Mouse (Mus musculus): Measurements from ENCODE around the gene Apof. TPM values are rescaled to one million over a fixed set of nuclear protein-coding genes. Genes with fewer than 3 reads are reported as not detected.
"Not testable (repeated sequence)": the region's sequence is repeated elsewhere in the genome, so short reads cannot be mapped to it uniquely, and the experiment has no call there.

Apof gene
- polyA plus RNA-seq, 1 experiment = not detected

DNA sequence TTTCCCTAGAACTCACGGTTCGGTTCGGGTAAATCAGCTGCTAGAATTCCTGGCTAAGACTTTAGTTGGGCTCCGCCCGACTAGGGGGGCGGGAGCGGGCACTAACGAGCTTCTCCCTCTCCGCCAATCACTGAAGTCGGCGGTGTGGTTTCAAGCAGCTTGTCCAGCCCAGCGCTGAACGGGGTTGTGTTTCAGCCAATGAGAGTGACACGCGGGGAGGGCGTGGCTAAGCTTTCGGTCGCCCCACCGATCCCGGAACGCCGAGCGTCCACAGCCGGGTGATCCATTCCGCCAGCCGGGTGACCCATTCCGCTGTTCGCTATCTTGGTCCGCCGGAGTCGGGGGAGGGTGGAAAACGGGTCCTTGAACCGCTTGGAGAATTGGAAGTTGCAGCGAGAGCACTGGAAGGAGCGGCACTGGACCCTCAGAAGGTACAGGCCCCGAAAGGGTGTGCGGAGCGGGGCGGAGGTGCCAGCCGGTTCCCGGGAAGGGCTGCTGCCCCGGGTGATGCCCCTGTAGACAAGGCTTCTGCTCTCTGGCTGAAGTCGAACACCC, 1.9 kb downstream of the Apof start, which contains the start of gene Stat2:
Gene Stat2 (plus strand): TSS at position 273 of the 555 bp plus-strand sequence.
- H3K4me3 ChIP-seq (ENCODE audit: insufficient read depth, low read length) = peak within 1 kb of the TSS; percentile 84
- H3K27ac ChIP-seq (ENCODE audit: insufficient read depth, low read length) = peak within 1 kb of the TSS; percentile 54
- TF ChIP-seq POLR2A (IDR thresholded peaks at IDR 0.05; ENCODE audit: low read depth, low read length) (peak; percentile 94), CTCF (IDR thresholded peaks at IDR 0.05; ENCODE audit: borderline replicate concordance, insufficient read depth, low read length) (no peak)
- H3K4me1 ChIP-seq (ENCODE audit: control insufficient read depth, insufficient read depth, low read length) = no peaks in the 10 kb centered on the region

DNA sequence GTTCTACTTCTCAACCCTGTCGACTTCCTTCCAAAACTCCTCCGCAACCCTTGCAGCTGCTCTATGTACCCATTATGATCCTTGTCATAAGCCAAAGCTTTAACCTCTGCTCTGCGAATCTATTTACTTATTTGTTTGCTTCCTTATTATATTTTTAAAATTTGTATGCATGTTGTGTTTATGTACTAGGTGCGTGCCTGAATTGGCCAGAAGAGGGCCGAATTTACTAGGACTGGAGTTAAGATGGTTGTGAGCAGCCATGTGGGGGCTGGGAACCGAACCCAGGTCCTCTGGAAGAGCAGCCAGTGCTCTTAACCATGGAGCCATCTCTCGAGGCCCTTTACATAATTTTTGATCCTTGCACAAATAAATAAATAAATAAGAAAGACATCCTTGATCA, 2.4 kb downstream of the Apof start:
- H3K27ac ChIP-seq (ENCODE audit: insufficient read depth, low read length) = peak overlapping the region; percentile 54; the same call in 1 of the 2 replicates
- no peak for TF ChIP-seq POLR2A (IDR thresholded peaks at IDR 0.05; ENCODE audit: low read depth, low read length)
- TF ChIP-seq CTCF (IDR thresholded peaks at IDR 0.05; ENCODE audit: borderline replicate concordance, insufficient read depth, low read length) = no peak
- H3K4me1 ChIP-seq (ENCODE audit: control insufficient read depth, insufficient read depth, low read length) = no peaks in the 10 kb centered on the region
- peak overlapping the region; percentile 84 for H3K4me3 ChIP-seq (ENCODE audit: insufficient read depth, low read length)

DNA sequence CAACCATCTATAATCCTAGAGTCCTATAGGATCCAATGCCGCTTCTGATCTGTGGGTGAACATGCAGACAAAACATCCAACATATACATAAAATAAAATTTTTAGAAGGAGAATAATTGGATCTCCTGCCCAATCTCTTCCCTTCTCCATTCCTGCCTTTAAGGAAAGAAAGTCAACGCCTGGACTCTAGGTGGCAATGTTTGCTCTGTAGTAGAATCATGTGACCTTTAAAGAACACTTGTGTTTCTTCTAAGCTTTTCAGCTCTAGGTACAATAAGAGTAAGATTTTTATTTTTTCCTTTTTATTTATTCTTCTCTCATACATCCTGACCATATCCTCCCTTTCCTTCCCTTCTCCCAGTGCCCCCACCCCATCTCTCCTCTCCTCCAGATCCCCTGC, 3.4 kb downstream of the Apof start:
- Histone ChIP-seq H3K4me3 (ENCODE audit: insufficient read depth, low read length) (no peak overlapping the region), H3K27ac (ENCODE audit: insufficient read depth, low read length) (no peak overlapping the region), H3K4me1 (ENCODE audit: control insufficient read depth, insufficient read depth, low read length) (no peaks in the 10 kb centered on the region)
- TF ChIP-seq CTCF (IDR thresholded peaks at IDR 0.05; ENCODE audit: borderline replicate concordance, insufficient read depth, low read length) (no peak), POLR2A (IDR thresholded peaks at IDR 0.05; ENCODE audit: low read depth, low read length) (no peak)

DNA sequence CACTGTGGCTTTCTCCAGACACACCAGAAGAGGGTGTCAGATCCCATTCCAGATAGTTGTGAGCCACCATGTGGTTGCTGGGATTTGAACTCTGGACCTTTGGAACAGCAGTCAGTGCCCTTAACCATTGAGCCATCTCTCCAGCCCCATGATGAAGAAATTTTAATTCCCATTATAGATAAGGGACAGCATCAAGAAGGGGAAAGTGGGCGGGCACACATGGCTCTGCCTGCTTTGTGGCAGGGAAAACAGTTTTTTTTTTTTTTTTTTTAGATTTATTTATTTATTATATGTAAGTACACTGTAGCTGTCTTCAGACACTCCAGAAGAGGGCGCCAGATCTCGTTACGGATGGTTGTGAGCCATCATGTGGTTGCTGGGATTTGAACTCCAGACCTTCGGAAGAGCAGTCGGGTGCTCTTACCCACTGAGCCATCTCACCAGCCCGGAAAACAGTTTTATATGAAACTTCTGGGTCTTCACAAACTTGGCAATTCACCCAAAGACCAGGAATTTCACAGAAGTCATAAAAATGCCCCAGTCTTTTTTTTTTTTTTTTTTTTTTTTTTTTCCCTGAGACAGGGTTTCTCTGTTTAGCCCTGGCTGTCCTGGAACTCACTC, 4.5 kb downstream of the Apof start:
- not testable (repeated sequence) for H3K4me1 ChIP-seq (ENCODE audit: control insufficient read depth, insufficient read depth, low read length); H3K27ac ChIP-seq (ENCODE audit: insufficient read depth, low read length); H3K4me3 ChIP-seq (ENCODE audit: insufficient read depth, low read length)

DNA sequence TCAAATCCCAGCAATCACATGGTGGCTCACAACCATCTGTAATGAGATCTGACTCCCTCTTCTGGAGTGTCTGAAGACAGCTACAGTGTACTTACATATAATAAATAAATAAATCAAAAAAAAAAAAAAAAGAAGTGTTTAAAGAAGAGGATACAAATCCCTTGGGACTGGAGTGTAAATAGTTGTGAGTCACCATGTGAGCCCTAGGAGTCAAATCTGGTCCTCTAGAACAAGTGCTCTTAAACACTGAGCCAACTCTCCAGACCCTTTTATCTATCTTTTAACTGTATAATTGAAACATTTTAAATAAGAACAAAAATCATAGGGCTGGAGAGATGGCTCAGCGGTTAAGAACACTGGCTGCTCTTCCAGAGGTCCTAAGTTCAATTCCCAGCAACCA, 6.9 kb downstream of the Apof start:
- H3K27ac ChIP-seq (ENCODE audit: insufficient read depth, low read length); H3K4me1 ChIP-seq (ENCODE audit: control insufficient read depth, insufficient read depth, low read length); H3K4me3 ChIP-seq (ENCODE audit: insufficient read depth, low read length): not testable (repeated sequence)

DNA sequence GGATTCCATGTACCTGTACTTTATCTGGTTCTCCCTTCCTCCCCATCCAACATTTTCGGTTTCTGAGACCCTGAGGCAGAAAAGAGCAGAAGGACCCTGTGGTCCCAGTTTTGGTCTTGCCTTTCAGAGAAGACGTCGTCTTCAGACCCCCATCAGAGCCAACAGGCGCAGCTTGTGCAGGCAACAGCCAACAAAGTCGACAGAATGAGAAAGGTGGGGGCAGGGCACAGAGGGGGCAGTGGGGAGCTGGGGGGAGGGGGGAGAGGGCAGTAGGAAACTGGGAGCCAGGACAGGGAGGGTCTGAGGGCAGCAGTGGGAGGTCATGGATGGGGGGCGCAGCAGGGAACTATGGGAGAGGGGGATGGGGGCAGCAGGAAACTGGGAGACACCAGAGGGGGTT, 9.7 kb downstream of the Apof start:
- Histone ChIP-seq H3K4me3 (ENCODE audit: insufficient read depth, low read length) (no peak overlapping the region), H3K27ac (ENCODE audit: insufficient read depth, low read length) (no peak overlapping the region), H3K4me1 (ENCODE audit: control insufficient read depth, insufficient read depth, low read length) (no peaks in the 10 kb centered on the region)
- TF ChIP-seq POLR2A (IDR thresholded peaks at IDR 0.05; ENCODE audit: low read depth, low read length) (no peak), CTCF (IDR thresholded peaks at IDR 0.05; ENCODE audit: borderline replicate concordance, insufficient read depth, low read length) (no peak)

DNA sequence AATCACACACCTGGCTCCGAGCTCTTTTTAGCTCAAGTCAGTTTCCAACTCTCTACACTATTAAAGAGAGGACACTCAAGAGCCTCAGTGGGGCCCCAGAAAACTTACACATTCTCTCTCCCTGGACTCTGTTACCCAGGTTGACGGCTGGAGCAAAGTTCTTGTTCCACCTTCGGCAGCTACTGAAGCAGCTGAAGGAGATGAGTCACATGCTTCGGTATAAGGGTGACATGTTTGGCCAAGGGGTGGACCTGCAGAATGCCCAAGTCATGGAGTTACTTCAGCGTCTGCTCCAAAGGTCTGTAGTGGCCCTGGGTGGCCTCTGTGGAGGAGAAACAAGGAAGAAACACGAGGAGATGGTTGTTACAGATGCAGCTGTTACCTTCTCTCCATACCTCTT, 12.5 kb downstream of the Apof start:
- no peak for TF ChIP-seq POLR2A (IDR thresholded peaks at IDR 0.05; ENCODE audit: low read depth, low read length)
- no peak for TF ChIP-seq CTCF (IDR thresholded peaks at IDR 0.05; ENCODE audit: borderline replicate concordance, insufficient read depth, low read length)

DNA sequence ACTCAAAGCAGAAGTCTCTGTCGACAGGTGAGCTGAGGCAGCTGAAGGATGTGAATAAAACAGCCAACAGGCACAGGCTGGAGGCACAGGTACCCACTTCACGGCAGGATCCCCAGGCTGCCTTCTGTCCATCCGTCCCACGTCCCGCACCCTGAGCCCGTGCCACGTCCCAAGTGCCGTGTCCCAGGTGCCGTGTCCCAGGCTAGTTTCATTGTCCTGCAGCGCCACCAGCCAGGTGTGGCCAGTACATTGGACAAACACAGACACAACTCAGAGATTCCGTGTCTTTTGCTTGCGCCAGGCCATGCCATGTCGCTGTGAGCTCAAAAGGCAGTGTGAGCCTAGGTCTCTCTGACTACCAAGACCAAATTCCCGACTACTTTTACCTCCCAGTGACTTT, 13.2 kb downstream of the Apof start:
- no peaks in the 10 kb centered on the region for H3K4me1 ChIP-seq (ENCODE audit: control insufficient read depth, insufficient read depth, low read length)
- no peak for TF ChIP-seq POLR2A (IDR thresholded peaks at IDR 0.05; ENCODE audit: low read depth, low read length)
- no peak for TF ChIP-seq CTCF (IDR thresholded peaks at IDR 0.05; ENCODE audit: borderline replicate concordance, insufficient read depth, low read length)
- H3K4me3 ChIP-seq (ENCODE audit: insufficient read depth, low read length) = no peak overlapping the region
- no peak overlapping the region for H3K27ac ChIP-seq (ENCODE audit: insufficient read depth, low read length)

More for the DNA sequence above, 12.5 kb downstream of the Apof start:
- Histone ChIP-seq H3K4me1 (ENCODE audit: control insufficient read depth, insufficient read depth, low read length) (no peaks in the 10 kb centered on the region), H3K4me3 (ENCODE audit: insufficient read depth, low read length) (no peak overlapping the region), H3K27ac (ENCODE audit: insufficient read depth, low read length) (no peak overlapping the region)

DNA sequence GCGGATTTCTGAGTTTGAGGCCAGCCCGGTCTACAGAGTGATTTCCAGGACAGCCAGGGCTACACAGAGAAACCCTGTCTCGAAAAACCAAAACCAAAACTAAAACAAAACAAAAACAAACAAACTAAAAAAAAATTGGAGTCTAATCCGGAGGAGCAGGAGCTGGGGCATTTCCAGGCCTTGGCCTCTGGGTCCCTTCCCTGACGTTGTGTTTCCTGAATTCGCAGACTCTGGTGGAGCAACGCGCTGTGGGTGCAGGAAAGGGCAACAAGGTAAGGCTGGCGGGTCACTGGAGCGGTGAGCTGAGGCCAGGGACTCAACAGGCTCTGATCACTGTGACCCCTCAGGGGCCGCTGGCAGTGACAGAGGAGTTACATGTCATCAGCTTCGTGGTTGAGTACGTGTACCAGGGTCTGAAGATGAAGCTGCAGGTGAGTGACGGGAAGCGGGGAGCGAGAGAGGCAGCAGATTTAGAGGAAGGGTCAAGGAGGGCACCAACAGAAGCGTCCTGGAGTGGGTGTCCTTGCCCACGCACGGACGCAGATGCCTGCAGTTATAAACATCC, 14.5 kb downstream of the Apof start:
- H3K4me1 ChIP-seq (ENCODE audit: control insufficient read depth, insufficient read depth, low read length) = no peaks in the 10 kb centered on the region
- no peak overlapping the region for H3K27ac ChIP-seq (ENCODE audit: insufficient read depth, low read length)
- no peak overlapping the region for H3K4me3 ChIP-seq (ENCODE audit: insufficient read depth, low read length)

DNA sequence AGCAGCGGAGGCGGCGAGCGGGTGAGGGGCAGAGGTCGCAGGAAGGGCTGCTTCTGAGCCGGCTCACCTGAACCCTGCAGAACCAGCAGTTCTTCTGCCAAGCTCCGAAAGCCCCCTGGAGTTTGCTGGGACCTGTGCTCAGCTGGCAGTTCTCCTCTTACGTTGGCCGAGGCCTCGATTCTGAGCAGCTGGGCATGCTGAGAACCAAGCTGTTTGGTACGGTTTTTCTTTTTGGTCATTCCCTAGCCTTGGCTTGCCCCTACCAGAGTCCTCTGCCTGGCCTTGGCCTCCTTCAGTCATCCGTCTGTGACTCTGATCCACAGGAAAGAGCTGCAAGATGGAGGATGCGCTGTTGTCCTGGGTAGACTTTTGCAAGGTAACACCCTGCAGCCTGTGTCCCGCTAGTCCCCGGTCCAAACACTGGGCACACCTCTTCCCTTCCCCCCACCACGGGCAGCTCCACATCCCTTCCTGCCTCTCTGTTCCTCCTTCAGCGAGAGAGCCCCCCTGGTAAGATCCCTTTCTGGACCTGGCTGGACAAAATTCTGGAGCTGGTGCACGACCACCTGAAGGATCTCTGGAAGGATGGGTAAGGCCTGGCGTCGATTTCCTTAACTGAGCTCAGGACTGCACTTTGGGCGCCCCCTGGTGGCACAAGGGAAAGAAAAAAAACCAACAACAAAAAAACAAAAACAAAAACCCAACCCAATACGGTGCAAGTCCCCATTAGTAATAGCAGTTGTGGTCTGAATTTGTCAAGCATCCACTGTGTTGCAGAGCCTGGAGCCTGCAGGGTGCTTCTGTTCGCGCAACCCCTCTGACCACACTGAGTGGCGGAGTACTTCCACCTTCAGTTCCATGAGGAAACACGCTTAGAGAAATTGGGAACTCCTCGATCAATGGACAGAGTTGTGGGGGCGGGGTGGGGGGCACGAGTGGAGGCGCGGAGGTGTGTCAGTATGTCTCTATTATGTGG, 15.4 kb downstream of the Apof start:
- Histone ChIP-seq H3K4me1 (ENCODE audit: control insufficient read depth, insufficient read depth, low read length) (no peaks in the 10 kb centered on the region), H3K4me3 (ENCODE audit: insufficient read depth, low read length) (no peak overlapping the region), H3K27ac (ENCODE audit: insufficient read depth, low read length) (no peak overlapping the region)
- TF ChIP-seq CTCF (IDR thresholded peaks at IDR 0.05; ENCODE audit: borderline replicate concordance, insufficient read depth, low read length) (0 out of 2 replicates have a peak, but pooled peaks have one; percentile 26), POLR2A (IDR thresholded peaks at IDR 0.05; ENCODE audit: low read depth, low read length) (no peak)

More for the DNA sequence above, 14.5 kb downstream of the Apof start:
- no peak for TF ChIP-seq POLR2A (IDR thresholded peaks at IDR 0.05; ENCODE audit: low read depth, low read length)
- TF ChIP-seq CTCF (IDR thresholded peaks at IDR 0.05; ENCODE audit: borderline replicate concordance, insufficient read depth, low read length) = no peak

DNA sequence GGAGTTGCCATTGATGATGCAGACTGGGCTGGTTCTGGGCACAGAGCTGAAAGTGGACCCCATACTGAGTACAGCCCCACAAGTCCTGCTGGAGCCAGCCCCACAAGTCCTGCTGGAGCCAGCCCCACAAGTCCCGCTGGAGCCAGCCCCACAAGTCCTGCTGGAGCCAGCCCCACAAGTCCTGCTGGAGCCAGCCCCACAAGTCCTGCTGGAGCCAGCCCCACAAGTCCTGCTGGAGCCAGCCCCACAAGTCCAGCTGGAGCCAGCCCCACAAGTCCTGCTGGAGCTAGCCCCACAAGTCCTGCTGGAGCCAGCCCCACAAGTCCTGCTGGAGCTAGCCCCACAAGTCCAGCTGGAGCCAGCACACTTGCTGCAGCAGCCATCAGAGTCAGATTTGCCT, 22.1 kb downstream of the Apof start:
- not testable (repeated sequence) for H3K4me1 ChIP-seq (ENCODE audit: control insufficient read depth, insufficient read depth, low read length); H3K4me3 ChIP-seq (ENCODE audit: insufficient read depth, low read length); H3K27ac ChIP-seq (ENCODE audit: insufficient read depth, low read length)

Measured in embryonic fibroblast, embryonic 13.5 days (primary cell).